Mouse (Mus musculus) heart, adult 9 months (tissue): ENCODE measurements at regions not wholly inside any gene's neighbourhood (a gene's known extent, or its start where the extent isn't known, plus 50 kb on each side); places are given as distances from the start of the nearest gene placed in this dataset.

ENCODE experiments used
- DNase-seq, 2 experiments: peaks; one replicate each; pipeline ENCODE4 v3.0.0; 2022; ENCODE audit warnings: low spot score in 2 of 2

GRCm38 (mm10) chr10:9295269-9295668, 379.7 kb downstream of the Samd5 start:
- no peak for DNase-seq

GRCm38 (mm10) chr10:9294620-9295019, 380.4 kb downstream of the Samd5 start:
- DNase-seq: no peak

DNA sequence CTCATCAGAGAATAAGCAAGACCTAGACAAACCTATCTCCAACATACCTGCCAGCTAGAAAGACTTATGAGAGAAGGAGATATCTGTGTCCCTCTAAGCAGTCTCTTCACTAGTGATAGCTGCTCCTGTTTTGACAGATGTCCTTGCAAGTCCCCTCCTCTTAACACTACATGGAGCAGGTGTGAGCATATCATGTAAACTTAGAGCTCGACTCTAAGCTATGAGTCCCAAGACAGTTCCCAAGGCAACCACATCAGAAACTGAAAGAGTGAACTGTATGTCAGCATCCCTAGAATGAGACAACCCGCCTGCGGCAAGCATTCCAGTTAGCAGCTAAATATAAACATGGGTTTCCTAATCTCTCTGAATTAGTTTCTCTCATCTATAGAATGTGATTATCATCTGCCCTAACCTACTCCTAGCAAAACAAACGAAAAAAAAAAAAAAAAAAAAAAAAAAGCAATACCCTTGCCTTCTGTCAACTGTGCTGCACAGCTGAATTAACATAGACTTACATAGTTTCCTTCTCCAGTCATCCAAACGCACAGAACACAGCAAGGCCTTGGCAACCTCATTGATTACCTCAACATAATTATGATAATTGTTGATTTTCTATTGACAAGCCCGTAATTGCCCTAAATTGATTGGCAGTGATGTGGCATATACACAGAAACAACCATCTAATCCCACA, 383.4 kb downstream of the Samd5 start:
- DNase-seq: no peak

DNA sequence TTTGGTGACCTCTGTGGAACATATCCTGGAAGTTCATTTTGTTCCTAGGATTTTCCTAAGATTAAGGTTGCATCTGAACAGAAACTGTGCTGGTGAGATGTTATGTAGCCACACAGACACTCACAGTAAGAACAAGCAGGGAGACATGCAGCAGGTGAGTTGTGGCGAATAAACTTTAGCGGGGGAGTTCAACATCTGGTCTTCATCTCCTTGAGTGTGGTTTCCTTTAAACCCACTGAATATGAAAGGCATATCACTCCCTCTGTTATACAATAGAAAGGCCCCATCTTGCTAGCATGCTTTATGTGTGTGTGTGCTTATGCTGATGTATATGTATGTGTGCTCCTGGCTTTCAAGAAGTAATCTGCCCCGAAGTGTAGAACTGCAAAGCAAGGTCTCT, 387.1 kb upstream of the Sash1 start:
- DNase-seq: no peak

- peak; percentile 5 to 8 for DNase-seq
Measured at GRCm38 (mm10) chr10:9272243-9272642, 386.4 kb upstream of the Sash1 start.

DNA sequence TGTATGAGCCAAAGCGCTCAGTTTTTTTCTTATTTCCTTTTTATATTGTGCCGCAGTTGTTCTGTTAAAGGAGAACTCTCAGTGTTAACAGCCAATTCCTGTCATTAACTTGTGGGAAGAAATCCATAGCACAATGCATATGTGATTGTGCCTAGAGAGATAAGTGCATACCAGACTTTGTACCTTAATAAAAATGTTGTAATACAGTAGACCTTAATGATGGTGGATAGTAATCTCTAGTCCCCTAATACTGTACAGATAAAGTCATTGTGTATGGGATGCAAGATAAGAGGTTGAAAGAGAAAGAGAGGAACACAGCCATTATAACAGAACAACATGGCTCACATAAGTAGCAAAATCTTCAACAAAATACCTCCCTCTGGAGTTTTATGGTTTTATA, 379.7 kb upstream of the Sash1 start:
- DNase-seq: no peak

DNA sequence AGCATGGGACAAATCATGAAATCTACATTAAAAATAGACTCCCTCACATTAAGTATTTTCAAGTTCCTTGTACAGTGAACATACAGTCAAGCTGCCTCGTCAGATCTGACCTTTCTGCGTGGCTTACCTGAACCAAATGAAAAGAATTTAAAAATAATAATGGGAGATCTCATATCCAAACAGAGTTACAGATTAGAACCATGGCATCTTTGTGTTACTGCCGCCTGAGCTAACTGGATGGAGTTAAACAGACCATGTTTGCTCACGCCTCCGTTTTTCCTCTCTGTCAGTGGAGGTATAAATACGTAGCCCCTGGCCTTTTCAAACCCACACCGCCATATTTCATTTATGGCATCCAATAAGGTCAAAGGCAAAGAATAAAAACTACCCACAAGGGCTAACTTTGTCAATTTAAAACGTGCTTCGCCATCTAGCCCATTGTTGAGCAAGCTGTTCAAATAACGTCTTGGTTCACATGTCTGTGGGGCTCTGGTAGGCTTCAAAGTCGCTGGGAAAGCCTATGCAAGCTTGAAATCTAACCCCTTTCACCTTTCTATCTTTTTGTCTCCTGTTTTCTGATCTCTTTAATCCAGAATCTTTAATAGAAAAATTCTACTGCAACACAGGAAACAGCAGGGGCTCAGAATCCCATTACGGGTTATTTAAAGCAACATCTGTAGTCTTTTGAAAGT, 378.6 kb upstream of the Sash1 start:
- no peak for DNase-seq

DNA sequence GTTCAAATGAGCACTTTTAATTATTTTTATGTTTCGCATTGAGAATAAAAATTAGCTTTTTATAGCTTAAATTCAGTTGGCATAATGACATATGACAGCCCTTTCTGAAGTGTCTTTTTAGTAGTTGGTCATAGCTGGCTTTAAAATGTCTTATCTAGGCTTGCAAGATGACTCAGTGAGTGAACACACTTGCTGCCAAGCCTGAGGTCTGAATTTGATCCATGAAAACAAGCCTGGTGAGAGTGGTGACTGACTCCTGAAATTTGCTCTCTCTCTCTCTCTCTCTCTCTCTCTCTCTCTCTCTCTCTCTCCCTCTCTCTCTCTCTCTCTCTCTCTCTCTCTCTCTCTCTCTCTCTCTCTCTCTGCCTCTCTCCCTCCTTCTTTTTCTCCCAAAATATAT, 372.8 kb upstream of the Sash1 start:
- no peak for DNase-seq

DNA sequence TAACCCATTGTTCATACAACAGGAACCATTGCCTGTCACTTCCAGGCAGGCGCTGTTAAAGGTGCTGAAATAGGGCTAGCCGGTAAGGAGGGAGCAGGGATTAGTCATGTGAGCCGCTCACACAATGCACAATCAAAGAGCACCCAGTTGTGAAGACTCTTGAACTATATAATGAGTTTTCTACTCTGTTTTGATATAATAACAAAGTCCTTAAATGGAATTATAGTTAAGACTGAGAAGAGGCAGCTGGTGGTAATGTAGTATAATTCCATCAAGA, 367.0 kb upstream of the Sash1 start:
- no peak for DNase-seq

DNA sequence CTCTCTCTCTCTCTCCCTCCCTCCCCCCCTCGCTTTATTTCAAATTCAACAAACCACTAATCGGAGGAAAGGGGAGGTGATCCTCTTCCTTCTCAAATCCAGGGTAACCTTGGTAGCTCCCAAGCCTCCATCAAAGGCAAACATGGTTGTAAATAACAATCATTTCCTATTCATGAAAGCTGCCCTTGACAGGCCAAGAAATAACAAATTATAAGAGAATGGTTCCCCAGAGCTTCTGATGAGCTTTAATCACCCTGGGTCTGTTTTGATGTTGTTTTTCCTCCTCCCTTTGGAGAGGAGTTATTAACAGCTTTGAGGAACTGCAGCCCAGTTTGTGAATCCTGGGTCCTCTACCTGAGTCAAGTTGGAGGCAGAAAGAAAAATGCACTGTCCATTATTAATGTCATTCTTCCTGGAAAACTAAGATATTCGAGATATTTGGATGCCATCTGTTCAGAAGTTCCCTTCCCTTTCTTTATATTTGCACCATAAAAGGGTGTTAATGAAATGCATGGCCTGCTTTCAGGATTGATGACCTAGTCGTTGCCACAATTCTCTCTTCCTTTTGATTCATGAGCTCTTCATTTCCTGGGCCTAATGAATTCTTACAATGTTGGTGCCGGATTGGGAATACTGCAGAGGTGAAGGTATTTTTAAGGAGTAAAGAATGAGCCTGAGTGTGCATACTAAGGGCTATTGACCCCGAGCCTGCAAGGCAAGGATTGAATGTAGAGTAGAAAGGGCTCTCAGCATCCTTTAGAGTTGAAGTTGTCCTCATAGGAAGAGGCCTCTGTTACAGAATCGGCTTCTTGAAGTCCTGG, 366.5 kb upstream of the Sash1 start:
- no peak for DNase-seq

GRCm38 (mm10) chr10:9243281-9243618, 357.4 kb upstream of the Sash1 start:
- DNase-seq: no peak

- DNase-seq: no peak
Measured at GRCm38 (mm10) chr10:9242596-9243280, 356.9 kb upstream of the Sash1 start.

DNA sequence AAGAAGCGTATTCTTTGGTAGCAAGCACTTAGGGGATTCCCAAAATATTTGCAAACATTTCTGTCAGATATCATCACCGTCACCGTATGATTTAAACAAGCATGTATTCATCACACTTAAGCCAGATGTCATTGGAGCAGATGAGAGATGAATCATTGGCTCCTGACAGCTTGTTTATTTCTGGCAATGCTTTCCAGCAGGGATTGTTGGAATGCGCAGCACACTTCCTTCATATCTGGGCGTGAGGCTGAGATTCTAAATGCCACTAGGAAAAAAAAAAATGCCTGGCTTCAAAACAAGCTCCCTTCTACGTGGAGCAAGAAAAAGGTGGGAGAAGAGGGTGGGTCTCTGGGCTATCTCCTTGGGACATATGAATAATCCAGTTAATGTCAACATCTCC, 354.1 kb upstream of the Sash1 start:
- peak; percentile 39 to 44 for DNase-seq

GRCm38 (mm10) chr10:9231751-9232150, 345.9 kb upstream of the Sash1 start:
- no peak for DNase-seq

DNA sequence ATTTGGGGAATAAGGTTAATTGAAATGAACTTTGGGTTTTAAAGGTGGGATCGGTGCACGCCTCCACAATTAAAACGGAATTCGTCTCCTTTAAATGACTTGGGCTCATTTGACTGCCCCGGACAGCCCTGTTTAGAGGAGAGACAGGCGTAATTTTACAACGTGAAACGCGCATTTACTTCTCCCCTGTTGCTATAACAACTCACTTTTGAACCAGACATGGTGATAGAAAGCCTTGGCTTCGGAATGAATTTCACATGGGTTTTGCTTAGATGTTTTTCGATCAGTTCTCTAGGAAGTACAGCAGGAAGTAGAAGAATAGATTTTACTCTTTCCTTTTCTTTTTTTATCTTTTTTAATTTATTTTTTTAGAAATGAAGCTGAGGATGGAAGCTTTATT, 343.2 kb upstream of the Sash1 start:
- no peak for DNase-seq

- no peak for DNase-seq
Measured at GRCm38 (mm10) chr10:9227361-9227760, 341.5 kb upstream of the Sash1 start.

GRCm38 (mm10) chr10:9210646-9211045, 324.8 kb upstream of the Sash1 start:
- no peak for DNase-seq

DNA sequence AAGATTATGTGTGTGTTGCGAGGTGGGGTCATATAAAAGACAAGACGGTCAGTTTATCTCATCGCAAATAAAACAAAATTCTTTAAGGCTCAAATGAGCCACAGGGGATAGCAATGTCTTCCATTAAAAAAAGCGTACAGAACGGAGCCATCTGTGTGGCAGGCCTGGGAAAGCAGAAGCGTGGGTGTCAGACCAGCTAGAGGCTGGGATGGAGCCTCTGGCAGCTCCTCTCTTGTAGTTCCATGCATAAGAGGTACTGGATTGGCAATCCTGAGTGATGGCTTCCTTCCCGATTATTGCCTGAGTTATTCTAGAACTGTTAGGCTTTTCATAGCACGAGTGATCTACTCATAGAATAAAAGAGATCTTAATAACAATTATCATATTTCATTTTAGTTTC, 318.2 kb upstream of the Sash1 start:
- no peak for DNase-seq

- DNase-seq: no peak
Measured at GRCm38 (mm10) chr10:9203323-9203722, 317.5 kb upstream of the Sash1 start.

- DNase-seq: no peak
Measured at GRCm38 (mm10) chr10:9202922-9203321, 317.1 kb upstream of the Sash1 start.

DNA sequence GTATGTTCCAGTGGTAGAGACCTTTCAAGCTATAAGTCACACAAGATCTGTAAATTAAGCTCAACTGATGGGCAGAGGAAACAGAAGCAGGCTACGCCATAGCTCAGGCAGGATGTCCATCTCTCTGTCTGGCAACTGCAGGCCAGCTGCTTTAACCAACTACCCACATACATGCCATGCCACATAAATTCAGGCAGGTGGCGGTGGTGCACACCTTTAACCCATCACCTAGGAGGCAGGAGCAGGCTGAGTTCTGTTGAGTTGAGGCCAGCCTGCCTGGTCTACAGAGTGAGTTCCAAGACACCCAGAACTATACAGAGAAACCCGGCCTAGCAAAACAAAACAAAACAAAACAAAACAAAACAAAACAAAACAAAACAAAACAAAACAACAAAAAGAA, 289.1 kb upstream of the Sash1 start:
- DNase-seq: no peak

- no peak for DNase-seq
Measured at GRCm38 (mm10) chr10:9173509-9173908, 287.6 kb upstream of the Sash1 start.

GRCm38 (mm10) chr10:9168725-9169124, 282.9 kb upstream of the Sash1 start:
- no peak for DNase-seq
